Mouse (Mus musculus) lung, postnatal 0 days (tissue): ENCODE data around the gene Kmt2a. TPM values are rescaled to one million over a fixed set of nuclear protein-coding genes. Genes with fewer than 3 reads are reported as not detected.

Source experiments
- ATAC-seq: fragments of 200-750 bp; cut with Nextera tagmentation; 2 replicates; pipeline ENCODE4 v1.8.0; 2017; ENCODE audit warnings: moderate library complexity
- DNase-seq: peaks from one replicate; pipeline ENCODE4 v3.0.0-alpha.2; 2016; ENCODE audit warnings: low spot score
- H3K27ac ChIP-seq: fragments of 300-500 bp; sonication (generic); 2 replicates; pipeline ENCODE4 v1.5.1; 2014; ENCODE audit warnings: antibody characterized with exemption, mild to moderate bottlenecking, low read length, mixed read lengths
- H3K27me3 ChIP-seq: fragments of 300-500 bp; sonication (generic); replicated peaks from 2 replicates; pipeline ENCODE4 v1.6.1; 2014; ENCODE audit warnings: low read length, mixed read lengths; ENCODE audit not compliant: insufficient read depth
- H3K36me3 ChIP-seq: fragments of 300-500 bp; sonication (generic); 2 replicates; pipeline ENCODE4 v1.6.1; 2014; ENCODE audit warnings: low read length, mixed read lengths; ENCODE audit not compliant: insufficient read depth
- H3K4me1 ChIP-seq: fragments of 300-500 bp; sonication (generic); 2 replicates; pipeline ENCODE4 v1.6.1; 2014; ENCODE audit warnings: antibody characterized with exemption, low read depth, low read length, mixed read lengths; ENCODE audit not compliant: insufficient read depth
- H3K4me2 ChIP-seq: fragments of 300-500 bp; sonication (generic); replicated peaks from 2 replicates; pipeline ENCODE4 v1.6.1; 2014; ENCODE audit warnings: low read depth, mild to moderate bottlenecking, low read length, moderate library complexity, mixed read lengths
- H3K4me3 ChIP-seq: fragments of 300-500 bp; sonication (generic); 2 replicates; pipeline ENCODE4 v1.5.1; 2014; ENCODE audit warnings: low read depth, low read length
- H3K9ac ChIP-seq: fragments of 300-500 bp; sonication (generic); replicated peaks from 2 replicates; pipeline ENCODE4 v1.6.1; 2014; ENCODE audit warnings: low read depth, mild to moderate bottlenecking
- H3K9me3 ChIP-seq: fragments of 300-500 bp; sonication (generic); 2 replicates; pipeline ENCODE4 v1.6.1; 2016; ENCODE audit warnings: low read length, mixed read lengths
- CTCF ChIP-seq: IDR thresholded peaks from 2 replicates; pipeline ENCODE4 v1.5.1; 2016; ENCODE audit warnings: antibody characterized with exemption, mild to moderate bottlenecking
- EP300 ChIP-seq: IDR thresholded peaks from 2 replicates; pipeline ENCODE4 v1.6.1; 2016; ENCODE audit warnings: antibody characterized with exemption, mild to moderate bottlenecking, control low read depth
- WGBS: fragments of 180-500 bp; shearing (Covaris S2); extraction: QIAGEN DNeasy Blood & Tissue Kit; methylation state at CpG from one replicate; pipeline ENCODE4 v1.1.7; 2014; 5-methylcytosine and 5-hydroxymethylcytosine counted together
- polyA plus RNA-seq: library from polyadenylated mRNA; unstranded; fragments of >200 nt; fragmentation: Nextera tagmentation; extraction: Ambion mirVana; gene quantifications from 2 replicates; pipeline ENCODE4 v1.2.1, GENCODE M21; 2015

The Kmt2a gene
- polyA plus RNA-seq, 1 experiment from 2014 or later: 6.9 TPM

DNA sequence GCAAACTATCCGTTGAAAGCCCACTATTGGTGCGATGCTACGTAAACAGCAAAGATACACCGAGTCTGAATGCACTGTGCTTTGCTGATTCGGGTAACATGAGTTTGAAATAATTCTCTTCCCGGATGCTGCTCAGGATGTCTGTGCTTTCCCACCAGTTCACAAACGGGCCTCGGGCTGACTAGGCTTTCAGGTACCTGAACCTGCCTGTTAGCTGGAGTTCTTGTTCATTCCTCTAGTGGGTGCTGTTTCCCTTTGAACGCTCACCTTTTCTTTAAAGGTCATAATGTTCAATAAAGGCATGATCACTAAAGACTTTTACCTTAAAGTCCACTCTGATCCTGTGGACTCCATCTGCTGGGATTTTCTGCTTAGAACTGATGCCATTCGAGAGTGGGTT, 39.9 kb downstream of the Kmt2a start:
- Histone ChIP-seq H3K27me3 (no peaks in the 10 kb centered on the region), H3K4me1 (no peaks in the 10 kb centered on the region), H3K9ac (no peak overlapping the region), H3K27ac (no peak overlapping the region), H3K4me3 (no peak overlapping the region), H3K9me3 (no peaks in the 10 kb centered on the region), H3K36me3 (peaks cover 54% of the 10 kb centered on the region), H3K4me2 (no peak overlapping the region)
- WGBS: 84% methylated on average over 10 of the region's 10 CpGs
- DNase-seq (peak; percentile 21), ATAC-seq (no peak)
- TF ChIP-seq CTCF (peak; percentile 66), EP300 (no peak)

DNA sequence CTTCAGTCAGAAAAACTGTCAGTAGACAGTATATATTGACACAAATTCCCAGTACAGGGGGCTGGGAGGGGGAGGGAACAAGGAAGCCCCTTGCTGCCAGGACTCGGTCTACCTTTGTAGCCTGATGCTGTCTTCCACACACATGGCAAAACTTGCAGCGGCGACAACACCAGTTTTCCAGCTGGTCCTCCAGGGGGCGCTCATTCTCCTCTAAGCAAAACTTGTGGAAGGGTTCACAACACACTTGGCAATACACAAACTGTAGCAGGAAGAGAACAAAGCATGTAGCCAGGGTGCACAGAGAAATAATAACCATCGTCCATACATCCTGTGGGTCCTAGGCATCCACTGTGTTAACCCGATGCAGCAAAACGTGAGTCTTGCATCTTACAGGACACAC, 44.7 kb downstream of the Kmt2a start:
- DNase-seq (peak; percentile 87), ATAC-seq (peak; percentile 40; the same call in 1 of the 2 replicates)
- Histone ChIP-seq H3K4me1 (no peaks in the 10 kb centered on the region), H3K4me2 (no peak overlapping the region), H3K9me3 (no peaks in the 10 kb centered on the region), H3K4me3 (no peak overlapping the region), H3K27ac (no peak overlapping the region), H3K36me3 (peaks cover 45% of the 10 kb centered on the region), H3K9ac (no peak overlapping the region), H3K27me3 (no peaks in the 10 kb centered on the region)
- 42% methylated on average over 7 of the region's 7 CpGs for WGBS
- TF ChIP-seq CTCF (peak; percentile 84), EP300 (no peak)

DNA sequence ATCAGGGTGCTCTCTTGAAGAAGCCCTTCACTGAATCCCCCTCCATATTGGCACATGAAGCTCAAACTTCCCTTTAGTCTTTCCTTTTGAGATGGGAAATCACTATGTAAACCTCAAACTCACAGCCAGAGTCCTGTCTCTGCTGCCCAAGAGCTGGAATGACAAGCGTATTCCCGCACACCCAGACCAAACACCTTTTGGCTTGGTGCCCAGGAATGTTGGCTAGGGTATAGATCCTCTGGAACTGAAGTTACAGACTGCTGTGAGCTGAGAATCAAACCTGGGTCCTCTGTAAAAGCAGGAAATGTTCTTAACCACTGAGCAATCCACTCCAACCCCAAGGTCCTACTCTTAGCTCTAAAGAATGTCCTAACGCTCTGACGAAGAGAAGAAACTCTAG, 48.7 kb downstream of the Kmt2a start:
- TF ChIP-seq EP300: no peak
- no peak for TF ChIP-seq CTCF

DNA sequence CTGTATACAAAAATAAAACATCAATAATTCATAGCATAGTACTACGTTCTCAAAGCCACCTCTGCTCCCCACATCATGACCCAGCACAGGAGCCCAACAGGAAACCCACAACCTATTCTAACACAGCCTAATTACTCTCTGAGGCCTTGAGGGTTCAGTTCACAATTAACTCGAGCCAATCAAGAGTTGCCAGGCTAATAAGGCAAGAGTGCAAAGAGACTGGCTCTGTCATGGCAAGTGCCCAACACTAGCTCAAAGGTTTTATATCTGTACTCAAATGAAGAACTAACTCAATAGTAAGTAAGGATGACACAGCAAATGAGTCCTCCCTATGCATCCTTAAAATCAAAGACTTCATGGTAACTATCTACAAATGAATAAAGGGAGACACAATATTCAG, 50.6 kb downstream of the Kmt2a start:
- Histone ChIP-seq H3K9ac (no peak overlapping the region), H3K4me3 (no peak overlapping the region), H3K9me3 (no peaks in the 10 kb centered on the region), H3K4me1 (no peaks in the 10 kb centered on the region), H3K27me3 (no peaks in the 10 kb centered on the region), H3K4me2 (no peak overlapping the region), H3K27ac (no peak overlapping the region), H3K36me3 (peaks cover 40% of the 10 kb centered on the region)
- ATAC-seq (no peak), DNase-seq (no peak)
- WGBS: 82% methylated on average over 2 of the region's 2 CpGs
- TF ChIP-seq EP300: no peak
- no peak for TF ChIP-seq CTCF

More for the DNA sequence above, 48.7 kb downstream of the Kmt2a start:
- H3K4me3 ChIP-seq: no peak overlapping the region
- no peaks in the 10 kb centered on the region for H3K4me1 ChIP-seq
- H3K9ac ChIP-seq: no peak overlapping the region
- no peak for DNase-seq
- WGBS: 50% methylated on average over 4 of the region's 4 CpGs
- H3K9me3 ChIP-seq: no peaks in the 10 kb centered on the region
- H3K4me2 ChIP-seq: no peak overlapping the region
- no peak overlapping the region for H3K27ac ChIP-seq
- H3K36me3 ChIP-seq: peaks cover 38% of the 10 kb centered on the region
- ATAC-seq: peak; percentile 57; the same call in 1 of the 2 replicates
- no peaks in the 10 kb centered on the region for H3K27me3 ChIP-seq

DNA sequence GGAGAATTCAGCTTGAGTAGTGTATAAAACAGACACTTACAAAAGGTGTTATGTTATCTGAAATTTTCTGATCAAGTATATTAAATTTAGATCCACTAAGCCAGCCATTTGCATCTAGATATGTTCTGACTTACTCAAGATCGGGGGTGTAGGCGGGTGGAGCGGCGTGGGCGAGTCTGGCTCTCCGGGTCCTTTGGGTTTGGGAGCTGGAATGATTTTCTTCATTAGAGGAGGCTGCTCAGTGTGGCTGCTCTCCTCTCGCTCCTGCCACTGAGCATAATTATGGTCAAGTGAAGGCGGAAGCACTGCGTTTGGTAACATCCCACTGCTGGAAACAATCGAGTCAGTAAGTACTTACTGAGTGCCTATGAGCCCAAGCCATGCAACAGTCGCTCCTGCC, 52.2 kb downstream of the Kmt2a start:
- Histone ChIP-seq H3K4me3 (no peak overlapping the region), H3K36me3 (peaks cover 44% of the 10 kb centered on the region), H3K27ac (no peak overlapping the region), H3K4me1 (no peaks in the 10 kb centered on the region), H3K9ac (no peak overlapping the region), H3K27me3 (no peaks in the 10 kb centered on the region), H3K4me2 (no peak overlapping the region), H3K9me3 (no peaks in the 10 kb centered on the region)
- ATAC-seq (no peak), DNase-seq (no peak)
- no peak for TF ChIP-seq EP300
- TF ChIP-seq CTCF: no peak
- WGBS: 94% methylated on average over 11 of the region's 11 CpGs

DNA sequence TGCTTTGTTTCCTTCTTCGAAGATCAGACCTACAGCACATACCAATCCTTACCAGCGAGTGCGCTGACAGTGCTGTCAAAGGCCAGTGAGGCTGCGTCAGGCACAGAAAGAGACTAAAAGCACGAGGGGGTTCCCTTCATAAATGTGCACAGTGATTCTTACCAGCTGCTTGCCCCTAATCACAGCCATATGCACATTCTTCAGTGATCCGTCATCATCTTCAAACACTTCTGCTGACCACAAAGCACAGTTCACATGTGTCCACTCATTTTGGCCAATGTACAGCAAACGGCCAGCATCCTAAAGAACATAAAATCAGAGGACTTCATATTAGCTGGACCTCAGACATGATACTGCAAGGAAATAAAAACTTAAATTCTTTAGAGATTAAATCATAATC, 54.4 kb downstream of the Kmt2a start:
- 72% methylated on average over 7 of the region's 7 CpGs for WGBS
- peak; percentile 71 for ATAC-seq
- Histone ChIP-seq H3K9ac (no peak overlapping the region), H3K36me3 (peaks cover 58% of the 10 kb centered on the region), H3K4me3 (no peak overlapping the region), H3K9me3 (no peaks in the 10 kb centered on the region), H3K4me2 (no peak overlapping the region), H3K27me3 (no peaks in the 10 kb centered on the region), H3K27ac (no peak overlapping the region), H3K4me1 (no peaks in the 10 kb centered on the region)
- TF ChIP-seq EP300 (0 out of 2 replicates have a peak, but pooled peaks have one; percentile 21), CTCF (no peak)
- DNase-seq: peak; percentile 42
